Mouse (Mus musculus): ENCODE data around the gene Sae1. TPM values are rescaled to one million over a fixed set of nuclear protein-coding genes. Genes with fewer than 3 reads are reported as not detected.

Sae1 gene
- total RNA-seq, 2 experiments from 2014 or later = 104 to 111 TPM

DNA sequence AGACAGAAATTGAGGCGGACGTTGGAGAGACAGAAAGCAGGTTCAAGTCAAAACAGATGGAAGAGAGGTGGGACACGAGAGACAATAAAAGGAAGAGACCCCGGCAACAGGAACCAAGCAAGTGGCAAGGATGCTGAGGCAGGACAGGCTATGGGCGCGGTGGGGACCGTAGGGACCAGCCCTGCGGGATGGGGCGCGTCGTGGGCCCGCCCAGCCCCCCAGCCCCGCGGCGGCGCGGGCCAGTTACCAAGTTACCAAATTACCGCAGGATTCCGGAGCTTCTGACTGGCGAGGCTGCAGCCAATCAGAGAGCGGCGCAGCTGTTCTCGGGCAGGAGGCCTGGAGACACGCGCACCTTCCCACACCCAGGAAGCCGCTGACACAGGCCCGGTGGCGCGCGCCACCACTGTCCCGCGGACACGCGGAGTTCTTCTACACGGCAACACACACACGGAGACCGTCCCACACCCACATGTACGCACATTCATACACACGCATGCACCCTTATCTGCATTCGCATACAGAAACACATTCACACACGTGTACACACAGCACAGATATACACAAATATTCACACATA lies 92.2 kb downstream of the Sae1 start:
- intact Hi-C loops (cut with DNase I) = loop anchor here (1.0 to 10.0 kb wide), 3 partner anchors 19 to 159 kb away; partner anchors contain the start of gene Tmem160
- DNase-seq (ENCODE audit: low spot score in 2 of 2) = peak; percentile 83 to 89

DNA sequence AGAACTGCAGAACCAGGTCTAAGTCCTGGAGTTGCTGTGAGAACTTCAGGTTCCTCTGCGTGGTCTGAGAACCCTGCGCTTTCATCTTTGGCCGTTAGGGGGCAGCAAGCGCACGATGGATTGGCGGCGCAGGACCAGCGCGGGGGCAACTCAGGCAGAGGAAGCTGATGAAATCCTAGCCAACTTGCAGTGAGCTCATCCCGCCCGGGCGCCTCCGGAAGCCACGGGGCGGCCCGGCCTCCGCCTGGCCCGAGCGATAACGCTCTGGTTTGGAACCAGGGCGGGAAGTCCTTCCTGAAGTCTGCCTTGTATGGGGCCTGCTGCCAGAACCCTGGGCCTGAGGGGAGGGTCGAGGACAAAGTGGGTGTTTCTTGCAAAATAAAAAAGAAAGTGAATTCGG lies 92.8 kb downstream of the Sae1 start:
- intact Hi-C loops (cut with DNase I) = loop anchor here (1.0 to 10.0 kb wide), 4 partner anchors 19 to 160 kb away; partner anchors contain the start of gene Tmem160
- DNase-seq (ENCODE audit: low spot score in 2 of 2) = peak; percentile 92 to 93

GRCm38 (mm10) chr7:16294346-16294745 lies 93.3 kb downstream of the Sae1 start:
- intact Hi-C loops (cut with DNase I) = loop anchor here (1.0 to 10.0 kb wide), 3 partner anchors 32 to 160 kb away; partner anchors contain the start of gene Tmem160
- DNase-seq (ENCODE audit: low spot score in 2 of 2) = no peak

DNA sequence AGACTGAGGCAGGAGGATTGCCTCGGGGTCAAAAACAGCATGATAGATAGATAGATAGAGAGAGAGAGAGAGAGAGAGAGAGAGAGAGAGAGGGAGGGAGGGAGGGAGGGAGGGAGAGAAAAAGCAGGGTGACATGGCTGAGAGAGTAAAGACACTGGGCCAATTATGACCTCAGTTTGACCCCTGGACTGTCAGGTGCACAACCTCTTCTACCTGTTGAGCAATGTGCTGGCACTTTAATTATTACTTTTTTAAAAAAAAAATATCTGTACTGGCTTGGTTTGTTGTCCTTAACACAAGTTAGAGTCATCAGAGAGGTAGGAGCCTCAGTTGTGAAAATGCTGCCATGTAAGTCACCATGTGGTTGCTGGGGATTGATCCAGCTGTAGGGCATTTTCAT lies 99.8 kb downstream of the Sae1 start:
- no peak for DNase-seq (ENCODE audit: low spot score in 2 of 2)
- intact Hi-C loops (cut with DNase I) = loop anchor here (5.0 kb wide), 1 partner anchor 330 kb away; no protein-coding TSS in a partner anchor

DNA sequence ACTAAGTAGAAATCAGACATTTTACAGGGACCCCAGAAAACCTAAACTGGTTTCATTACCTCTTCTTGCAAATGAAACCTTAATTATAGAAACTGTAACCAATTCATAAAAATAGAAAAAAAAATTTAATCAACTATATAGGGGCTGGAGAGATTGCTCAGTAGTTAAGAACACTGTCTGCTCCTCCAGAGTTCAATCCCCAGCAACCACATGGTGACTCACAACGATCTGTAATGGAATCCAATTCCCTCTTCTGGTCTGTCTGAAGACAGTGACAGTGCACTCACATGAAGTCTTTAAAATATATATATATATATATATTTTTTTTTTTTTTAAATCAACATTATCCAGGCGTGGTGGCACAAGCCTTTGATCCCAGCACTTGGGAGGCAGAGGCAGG lies 100.6 kb downstream of the Sae1 start:
- intact Hi-C loops (cut with DNase I) = loop anchor here (5.0 kb wide), 1 partner anchor 330 kb away; no protein-coding TSS in a partner anchor
- no peak for DNase-seq (ENCODE audit: low spot score in 2 of 2)

- DNase-seq (ENCODE audit: low spot score in 2 of 2) = peak; percentile 98 to 99
- intact Hi-C loops (cut with DNase I) = loop anchor here (5.0 kb wide), 1 partner anchor 331 kb away; no protein-coding TSS in a partner anchor
Measured at GRCm38 (mm10) chr7:16286026-16286961, 101.3 kb downstream of the Sae1 start, which contains the start of gene Ccdc9. TSS of gene Ccdc9 (minus strand) at chr7:16286795.

GRCm38 (mm10) chr7:16285450-16286025 lies 102.1 kb downstream of the Sae1 start:
- peak in 1 of 2 experiments; percentile 30 for DNase-seq (ENCODE audit: low spot score in 2 of 2)
- intact Hi-C loops (cut with DNase I) = loop anchor here (5.0 kb wide), 1 partner anchor 332 kb away; no protein-coding TSS in a partner anchor

DNA sequence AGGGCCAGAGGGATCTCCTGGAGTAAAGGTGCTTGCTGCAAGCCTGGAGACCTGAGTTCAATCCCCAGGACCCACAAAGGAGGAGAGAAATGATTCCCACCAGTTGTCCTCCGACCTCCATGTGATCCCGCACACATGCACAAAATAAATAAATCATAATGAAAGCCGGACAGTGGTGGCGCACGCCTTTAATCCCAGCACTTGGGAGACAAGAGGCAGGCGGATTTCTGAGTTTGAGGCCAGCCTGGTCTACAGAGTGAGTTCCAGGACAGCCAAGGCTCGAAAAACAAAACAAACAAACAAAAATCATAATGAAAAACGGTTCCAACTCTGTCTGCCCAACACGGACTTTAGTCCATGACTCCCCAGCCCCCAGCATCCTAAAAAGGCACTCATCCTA lies 102.7 kb downstream of the Sae1 start:
- DNase-seq (ENCODE audit: low spot score in 2 of 2) = no peak
- intact Hi-C loops (cut with DNase I) = loop anchor here (5.0 kb wide), 1 partner anchor 332 kb away; no protein-coding TSS in a partner anchor

GRCm38 (mm10) chr7:16284001-16284400 lies 103.6 kb downstream of the Sae1 start:
- intact Hi-C loops (cut with DNase I) = no loop called here

GRCm38 (mm10) chr7:16282334-16282733 lies 105.3 kb downstream of the Sae1 start:
- DNase-seq (ENCODE audit: low spot score in 2 of 2) = no peak
- intact Hi-C loops (cut with DNase I) = no loop called here

More at GRCm38 (mm10) chr7:16284001-16284400, 103.6 kb downstream of the Sae1 start:
- DNase-seq (ENCODE audit: low spot score in 2 of 2) = no peak

GRCm38 (mm10) chr7:16280721-16281120 lies 106.9 kb downstream of the Sae1 start:
- intact Hi-C loops (cut with DNase I) = no loop called here

GRCm38 (mm10) chr7:16274922-16275890 lies 112.4 kb downstream of the Sae1 start:
- intact Hi-C loops (cut with DNase I) = loop anchor here (5.0 kb wide), 1 partner anchor 53 kb away; the partner anchor contains the start of gene Dhx34
- no peak for DNase-seq (ENCODE audit: low spot score in 2 of 2)

More at GRCm38 (mm10) chr7:16280721-16281120, 106.9 kb downstream of the Sae1 start:
- no peak for DNase-seq (ENCODE audit: low spot score in 2 of 2)

DNA sequence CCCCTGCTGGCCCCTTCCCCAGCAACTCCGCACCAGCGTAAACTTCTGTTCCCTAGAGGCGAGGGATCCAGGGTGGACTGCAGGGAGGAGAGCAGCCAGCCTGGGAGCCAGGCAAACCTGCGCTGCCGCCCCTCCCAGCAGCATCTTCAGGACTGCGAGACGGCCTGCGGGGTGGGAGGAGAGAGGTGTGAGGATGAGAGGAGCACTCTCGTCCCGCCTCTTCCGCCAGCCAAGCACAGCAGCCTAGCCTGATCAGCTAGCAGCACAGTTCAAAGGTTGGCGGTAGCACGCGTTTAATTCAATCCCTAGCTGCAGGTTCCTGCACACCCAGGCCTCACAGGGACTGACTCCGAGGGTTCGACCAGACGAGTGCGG lies 113.9 kb downstream of the Sae1 start:
- intact Hi-C loops (cut with DNase I) = loop anchor here (5.0 kb wide), 1 partner anchor 51 kb away; the partner anchor contains the start of gene Dhx34
- peak; percentile 71 to 74 for DNase-seq (ENCODE audit: low spot score in 2 of 2)

DNA sequence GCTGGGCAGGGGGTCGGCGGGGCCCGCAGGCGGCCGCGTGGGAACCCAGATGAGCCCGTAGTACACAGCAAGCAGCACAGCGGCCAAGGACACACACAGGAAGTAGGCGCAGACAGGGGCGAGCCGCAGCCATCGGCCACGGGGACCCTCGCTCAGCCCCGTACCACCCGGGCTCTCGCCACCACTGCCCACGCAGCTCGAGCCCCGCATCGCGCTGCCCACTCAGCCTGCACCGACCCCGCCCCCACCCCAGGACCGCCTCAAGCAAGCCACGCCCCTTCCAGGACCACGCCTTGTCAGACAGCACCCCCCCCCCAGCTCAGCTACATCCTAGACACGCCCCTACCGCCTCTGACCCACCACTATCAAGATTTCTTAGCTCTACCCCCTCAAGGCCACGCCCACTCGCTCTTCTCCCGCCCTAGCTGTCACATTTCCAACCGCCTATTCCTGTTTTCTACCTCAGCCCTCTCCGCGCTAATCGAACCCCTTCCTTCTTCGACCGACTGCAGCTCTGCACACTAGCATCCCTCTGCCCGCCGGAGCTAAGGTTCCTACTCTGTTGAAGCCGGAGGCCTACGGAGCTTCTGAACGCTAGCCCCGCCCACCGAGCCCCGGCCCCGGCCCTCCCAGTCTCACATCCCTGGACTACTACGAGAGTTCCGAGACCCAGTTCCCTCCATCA lies 114.4 kb downstream of the Sae1 start, which contains the start of gene Inafm1:
Gene Inafm1 (minus strand): TSS at position 537 of the 685 bp plus-strand sequence.
- peak; percentile 77 to 78 for DNase-seq (ENCODE audit: low spot score in 2 of 2)
- intact Hi-C loops (cut with DNase I) = loop anchor here (5.0 kb wide), 1 partner anchor 51 kb away; the partner anchor contains the start of gene Dhx34

GRCm38 (mm10) chr7:16272681-16273080 lies 114.9 kb downstream of the Sae1 start:
- peak; percentile 75 to 77 for DNase-seq (ENCODE audit: low spot score in 2 of 2)
- intact Hi-C loops (cut with DNase I) = loop anchor here (5.0 kb wide), 1 partner anchor 50 kb away; the partner anchor contains the start of gene Dhx34

- intact Hi-C loops (cut with DNase I) = loop anchor here (5.0 kb wide), 1 partner anchor 49 kb away; the partner anchor contains the start of gene Dhx34
- no peak for DNase-seq (ENCODE audit: low spot score in 2 of 2)
Measured at GRCm38 (mm10) chr7:16271139-16271538, 116.5 kb downstream of the Sae1 start.

Data from left cerebral cortex, postnatal 36 days (tissue).